Mouse (Mus musculus) hindbrain, embryonic 15.5 days (tissue): ENCODE data around the gene Necab3. TPM values are rescaled to one million over a fixed set of nuclear protein-coding genes. Genes with fewer than 3 reads are reported as not detected.

Experiments
- ATAC-seq: fragments of 200-750 bp; cut with Nextera tagmentation; 2 replicates; pipeline ENCODE4 v1.8.0; 2017; ENCODE audit warnings: low read depth, moderate number of reproducible peaks, moderate TSS enrichment; ENCODE audit not compliant: low FRiP score
- H3K27ac ChIP-seq: fragments of 300-500 bp; sonication (generic); replicated peaks from 2 replicates; pipeline ENCODE4 v1.5.1; 2015; ENCODE audit warnings: mild to moderate bottlenecking, inconsistent platforms
- H3K27me3 ChIP-seq: fragments of 300-500 bp; sonication (generic); 2 replicates; pipeline ENCODE4 v1.6.1; 2015; ENCODE audit warnings: control low read depth, inconsistent platforms
- H3K36me3 ChIP-seq: fragments of 300-500 bp; sonication (generic); 2 replicates; pipeline ENCODE4 v1.6.1; 2015; ENCODE audit warnings: control low read depth, inconsistent platforms
- H3K4me1 ChIP-seq: fragments of 300-500 bp; sonication (generic); replicated peaks from 2 replicates; pipeline ENCODE4 v1.6.1; 2015; ENCODE audit warnings: control low read depth, inconsistent platforms
- H3K4me2 ChIP-seq: fragments of 300-500 bp; sonication (generic); 2 replicates; pipeline ENCODE4 v1.6.1; 2015; ENCODE audit warnings: moderate library complexity, mild to moderate bottlenecking, inconsistent platforms
- H3K4me3 ChIP-seq: fragments of 300-500 bp; sonication (generic); 2 replicates; pipeline ENCODE4 v1.5.1; 2015; ENCODE audit warnings: mild to moderate bottlenecking, inconsistent platforms
- H3K9ac ChIP-seq: fragments of 300-500 bp; sonication (generic); 2 replicates; pipeline ENCODE4 v1.6.1; 2015; ENCODE audit warnings: inconsistent platforms
- H3K9me3 ChIP-seq: fragments of 300-500 bp; sonication (generic); 2 replicates; pipeline ENCODE4 v1.6.1; 2016; ENCODE audit warnings: control low read depth, inconsistent platforms
- WGBS: fragments of 180-500 bp; shearing (Covaris S2); methylation state at CpG from one replicate; pipeline ENCODE4 v1.1.7; 2015; 5-methylcytosine and 5-hydroxymethylcytosine counted together
- polyA plus RNA-seq: library from polyadenylated mRNA; unstranded; fragments of >200 nt; fragmentation: Nextera tagmentation; extraction: Ambion mirVana; gene quantifications from 2 replicates; pipeline ENCODE4 v1.2.1, GENCODE M21; 2015

The Necab3 gene
- polyA plus RNA-seq, 1 experiment from 2014 or later: 21.4 TPM

DNA sequence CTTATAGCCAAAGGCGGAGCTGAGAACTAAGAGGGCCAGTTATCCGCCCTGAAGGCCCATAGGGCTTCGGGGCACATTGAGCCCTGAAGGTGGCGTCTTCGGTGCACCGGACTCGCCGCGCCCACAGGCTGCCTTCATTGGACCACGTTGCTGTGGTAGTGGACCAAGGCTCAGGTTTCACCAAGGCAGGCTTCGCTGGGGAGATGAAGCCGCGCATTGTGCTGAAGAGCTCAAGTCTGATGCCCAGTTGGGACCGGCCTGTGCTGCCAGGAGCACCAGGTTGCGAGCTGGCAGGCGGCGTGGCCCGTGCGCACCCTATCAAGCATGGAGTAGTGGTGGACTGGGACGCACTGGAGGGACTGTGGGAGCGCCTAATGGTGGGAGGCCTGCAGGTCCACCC, 6.8 kb downstream of the Necab3 start:
- H3K9ac ChIP-seq: no peak overlapping the region
- peaks cover 41% of the 10 kb centered on the region for H3K4me1 ChIP-seq
- 0 out of 2 replicates have a peak, but pooled peaks have one; percentile 3 for ATAC-seq
- peaks cover 10% of the 10 kb centered on the region for H3K27me3 ChIP-seq
- H3K36me3 ChIP-seq: no peaks in the 10 kb centered on the region
- H3K27ac ChIP-seq: 0 out of 2 replicates have a peak overlapping the region, but pooled peaks have one; percentile 49
- 42% methylated on average over 21 of the region's 21 CpGs for WGBS
- H3K4me2 ChIP-seq: peak overlapping the region; percentile 36
- no peaks in the 10 kb centered on the region for H3K9me3 ChIP-seq
- H3K4me3 ChIP-seq: no peak overlapping the region

- Histone ChIP-seq H3K36me3 (no peaks in the 10 kb centered on the region), H3K4me1 (peaks cover 40% of the 10 kb centered on the region), H3K27ac (peak within 1 kb of the TSS; percentile 49; the same call in 1 of the 2 replicates), H3K27me3 (peaks cover 10% of the 10 kb centered on the region), H3K9ac (no peak within 1 kb of the TSS), H3K9me3 (no peaks in the 10 kb centered on the region), H3K4me2 (peak within 1 kb of the TSS; percentile 36), H3K4me3 (no peak within 1 kb of the TSS)
- 85% methylated on average over 4 of the region's 4 CpGs for WGBS
- ATAC-seq: no peak
Measured at GRCm38 (mm10) chr2:154551476-154551875, 7.2 kb downstream of the Necab3 start, which contains the start of gene Actl10. TSS of gene Actl10 (plus strand) at chr2:154551776.

DNA sequence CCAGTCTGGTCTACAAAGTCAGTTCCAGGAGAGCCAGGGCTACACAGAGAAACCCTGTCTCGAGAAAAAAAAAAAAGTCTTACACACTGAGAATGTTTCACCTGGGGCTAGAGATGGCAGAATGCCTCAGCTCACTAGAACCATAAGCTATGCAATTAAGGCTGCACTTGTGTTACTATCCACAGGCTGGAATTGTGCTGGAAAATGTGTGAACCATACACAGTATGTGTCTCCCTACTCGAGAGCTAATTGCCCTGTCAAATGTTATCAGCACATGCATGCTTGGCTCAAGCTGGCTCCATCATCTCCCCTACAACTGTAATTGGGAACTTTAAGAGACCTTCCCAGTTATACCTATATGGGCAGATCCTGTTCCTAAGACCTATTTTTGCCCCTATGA, 7.8 kb downstream of the Necab3 start:
- H3K4me1 ChIP-seq: peaks cover 40% of the 10 kb centered on the region
- 76% methylated on average over 2 of the region's 2 CpGs for WGBS
- H3K27me3 ChIP-seq: peaks cover 10% of the 10 kb centered on the region
- H3K4me3 ChIP-seq: no peak overlapping the region
- no peak for ATAC-seq
- H3K4me2 ChIP-seq: no peak overlapping the region
- H3K9me3 ChIP-seq: no peaks in the 10 kb centered on the region
- no peak overlapping the region for H3K27ac ChIP-seq
- H3K36me3 ChIP-seq: no peaks in the 10 kb centered on the region
- no peak overlapping the region for H3K9ac ChIP-seq

DNA sequence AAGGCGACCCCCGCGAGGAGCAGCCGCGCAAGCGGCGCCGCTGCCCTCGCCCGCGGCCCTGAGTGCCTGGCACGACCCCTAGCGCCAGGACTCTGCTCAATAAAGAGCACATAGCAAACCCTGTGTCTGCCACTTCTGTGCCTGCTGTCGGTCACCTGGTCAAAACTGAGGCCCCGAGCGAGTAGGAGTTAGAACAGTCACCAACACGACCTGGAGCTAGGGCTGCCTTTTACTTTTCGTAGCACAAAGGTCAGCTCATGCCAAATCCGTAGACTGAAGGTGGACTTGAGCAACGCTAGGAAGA, 8.9 kb downstream of the Necab3 start:
- no peak overlapping the region for H3K27ac ChIP-seq
- WGBS: 11% methylated on average over 20 of the region's 20 CpGs
- peak overlapping the region; percentile 53 for H3K9ac ChIP-seq
- peak overlapping the region; percentile 83 for H3K4me2 ChIP-seq
- ATAC-seq: no peak; the same call in 1 of the 2 replicates
- H3K9me3 ChIP-seq: no peaks in the 10 kb centered on the region
- peak overlapping the region; percentile 40 for H3K4me3 ChIP-seq
- H3K4me1 ChIP-seq: peaks cover 34% of the 10 kb centered on the region
- peaks cover 10% of the 10 kb centered on the region for H3K27me3 ChIP-seq
- H3K36me3 ChIP-seq: no peaks in the 10 kb centered on the region

DNA sequence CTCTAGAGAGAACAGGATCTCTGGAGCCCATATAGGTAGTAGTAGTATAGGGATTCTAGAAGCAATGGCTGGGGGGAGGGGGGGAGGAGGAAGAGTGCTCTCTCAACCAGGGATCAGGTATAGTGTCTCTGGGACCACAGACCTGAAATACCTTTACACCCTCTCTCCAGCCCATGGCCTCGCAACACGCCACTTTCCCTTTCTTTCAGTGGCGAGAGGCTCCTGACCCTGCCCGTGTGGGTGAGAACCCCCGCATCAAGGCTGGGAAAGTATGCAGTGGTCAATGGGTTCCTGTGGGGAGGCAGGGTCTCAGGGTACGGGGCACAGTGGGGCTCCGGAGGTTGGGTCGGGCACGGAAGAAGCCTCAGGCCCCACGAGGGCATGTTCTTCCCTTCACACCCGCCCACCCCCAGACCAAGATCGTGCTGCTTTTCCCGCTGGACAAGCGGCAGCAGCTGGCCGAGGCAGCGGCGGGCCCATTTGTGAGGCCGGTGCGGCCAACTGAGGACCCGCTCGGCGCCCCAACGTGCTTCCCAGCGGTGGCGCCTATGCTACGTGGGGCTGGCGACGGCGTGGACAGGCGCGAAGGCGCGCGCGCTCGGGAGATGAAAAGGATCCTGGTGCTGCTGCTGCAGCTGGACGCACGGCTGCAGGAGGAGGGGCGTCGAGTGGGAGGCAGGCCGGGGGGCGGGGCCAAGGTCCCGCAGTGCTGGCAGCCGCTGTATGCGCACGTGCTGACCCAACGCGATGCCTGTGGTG, 9.4 kb downstream of the Necab3 start:
- H3K9me3 ChIP-seq: no peaks in the 10 kb centered on the region
- H3K4me1 ChIP-seq: peaks cover 34% of the 10 kb centered on the region
- H3K36me3 ChIP-seq: no peaks in the 10 kb centered on the region
- 0 out of 2 replicates have a peak overlapping the region, but pooled peaks have one; percentile 22 for H3K27ac ChIP-seq
- 2% methylated on average over 47 of the region's 48 CpGs for WGBS
- peak; percentile 75 for ATAC-seq
- peak overlapping the region; percentile 53 for H3K9ac ChIP-seq
- H3K4me3 ChIP-seq: peak overlapping the region; percentile 40
- peaks cover 10% of the 10 kb centered on the region for H3K27me3 ChIP-seq
- peak overlapping the region; percentile 83 for H3K4me2 ChIP-seq

- Histone ChIP-seq H3K27ac (no peak overlapping the region), H3K4me3 (no peak overlapping the region), H3K36me3 (no peaks in the 10 kb centered on the region), H3K9ac (no peak overlapping the region), H3K4me1 (peaks cover 34% of the 10 kb centered on the region), H3K4me2 (peak overlapping the region; percentile 83; the same call in 1 of the 2 replicates), H3K9me3 (no peaks in the 10 kb centered on the region), H3K27me3 (peaks cover 10% of the 10 kb centered on the region)
- no peak for ATAC-seq
- 49% methylated on average over 3 of the region's 3 CpGs for WGBS
Measured at GRCm38 (mm10) chr2:154548688-154549087, 10.0 kb downstream of the Necab3 start.

DNA sequence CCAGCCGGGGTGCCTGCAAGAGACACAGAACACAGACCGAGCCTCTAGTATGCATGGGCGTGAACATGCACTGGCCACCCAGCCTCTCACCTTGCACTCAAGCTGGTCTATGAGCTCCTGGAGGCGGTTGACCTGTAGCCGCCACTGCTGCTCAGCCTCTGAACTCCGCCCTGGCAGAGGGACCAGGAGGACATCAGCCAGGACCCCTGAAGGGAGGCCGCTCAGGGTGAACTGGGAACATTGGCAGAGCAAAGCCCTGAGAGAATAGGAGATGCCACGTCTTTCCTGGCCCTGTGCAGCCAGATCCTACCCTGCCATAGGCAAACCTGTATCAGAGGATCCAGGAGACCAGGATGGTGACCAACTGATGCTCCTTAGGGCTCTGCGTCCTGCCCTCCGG, 12.0 kb downstream of the Necab3 start, which contains the start of gene 1700003F12Rik:
TSS of gene 1700003F12Rik (plus strand) at position 375 of the 400 bp plus-strand sequence.
- H3K4me1 ChIP-seq: peaks cover 21% of the 10 kb centered on the region
- no peak for ATAC-seq
- H3K4me3 ChIP-seq: no peak within 1 kb of the TSS
- no peaks in the 10 kb centered on the region for H3K9me3 ChIP-seq
- H3K27me3 ChIP-seq: peaks cover 10% of the 10 kb centered on the region
- H3K4me2 ChIP-seq: no peak within 1 kb of the TSS
- H3K9ac ChIP-seq: no peak within 1 kb of the TSS
- H3K27ac ChIP-seq: no peak within 1 kb of the TSS
- H3K36me3 ChIP-seq: no peaks in the 10 kb centered on the region
- WGBS: 86% methylated on average over 10 of the region's 10 CpGs

- H3K27ac ChIP-seq: peak overlapping the region; percentile 84
- WGBS: 69% methylated on average over 9 of the region's 9 CpGs
- H3K9ac ChIP-seq: no peak overlapping the region
- peaks cover 10% of the 10 kb centered on the region for H3K4me1 ChIP-seq
- H3K36me3 ChIP-seq: no peaks in the 10 kb centered on the region
- no peaks in the 10 kb centered on the region for H3K27me3 ChIP-seq
- ATAC-seq: peak; percentile 87
- H3K4me2 ChIP-seq: no peak overlapping the region
- H3K4me3 ChIP-seq: no peak overlapping the region
- H3K9me3 ChIP-seq: no peaks in the 10 kb centered on the region
Measured at GRCm38 (mm10) chr2:154543567-154544347, 14.9 kb downstream of the Necab3 start.

- no peak overlapping the region for H3K9ac ChIP-seq
- H3K36me3 ChIP-seq: peaks cover 4% of the 10 kb centered on the region; the same call in 1 of the 2 replicates
- no peaks in the 10 kb centered on the region for H3K27me3 ChIP-seq
- peaks cover 20% of the 10 kb centered on the region for H3K4me1 ChIP-seq
- H3K27ac ChIP-seq: no peak overlapping the region
- no peak overlapping the region for H3K4me2 ChIP-seq
- H3K9me3 ChIP-seq: no peaks in the 10 kb centered on the region
- H3K4me3 ChIP-seq: no peak overlapping the region
- no peak for ATAC-seq
- 75% methylated on average over 2 of the region's 2 CpGs for WGBS
Measured at GRCm38 (mm10) chr2:154541630-154542029, 17.1 kb downstream of the Necab3 start.

DNA sequence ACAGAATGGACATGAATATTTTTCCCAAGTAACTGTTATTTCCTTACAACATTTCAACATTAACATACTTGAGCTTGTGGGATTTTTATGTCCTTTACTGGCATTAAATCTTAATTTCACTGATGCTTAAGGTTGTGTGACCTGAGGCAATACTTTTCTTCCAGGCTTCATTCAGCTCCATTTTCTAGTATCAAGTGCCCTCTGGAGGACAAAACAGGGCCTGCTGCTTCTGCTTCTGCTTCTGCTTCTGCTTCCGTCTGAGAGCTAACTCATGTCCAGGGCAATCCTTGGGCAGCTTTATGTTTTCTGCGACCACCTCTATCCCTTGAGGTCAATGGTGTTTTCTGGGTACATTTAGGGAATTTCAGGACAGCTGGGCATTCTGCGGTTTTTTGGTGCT, 19.0 kb downstream of the Necab3 start:
- no peak for ATAC-seq
- H3K4me2 ChIP-seq: no peak overlapping the region

GRCm38 (mm10) chr2:154538710-154539109, 20.0 kb downstream of the Necab3 start:
- WGBS: 33% methylated on average over 3 of the region's 3 CpGs
- Histone ChIP-seq H3K9ac (no peak overlapping the region), H3K9me3 (no peaks in the 10 kb centered on the region), H3K4me1 (peaks cover 20% of the 10 kb centered on the region), H3K4me3 (no peak overlapping the region), H3K27me3 (no peaks in the 10 kb centered on the region), H3K36me3 (peaks cover 26% of the 10 kb centered on the region), H3K27ac (peak overlapping the region; percentile 56), H3K4me2 (no peak overlapping the region)
- no peak for ATAC-seq

More for the DNA sequence above, 19.0 kb downstream of the Necab3 start:
- 78% methylated on average over 3 of the region's 3 CpGs for WGBS
- no peaks in the 10 kb centered on the region for H3K9me3 ChIP-seq
- no peaks in the 10 kb centered on the region for H3K27me3 ChIP-seq
- no peak overlapping the region for H3K4me3 ChIP-seq
- H3K4me1 ChIP-seq: peaks cover 20% of the 10 kb centered on the region
- H3K36me3 ChIP-seq: peaks cover 21% of the 10 kb centered on the region
- 0 out of 2 replicates have a peak overlapping the region, but pooled peaks have one; percentile 43 for H3K27ac ChIP-seq
- no peak overlapping the region for H3K9ac ChIP-seq

DNA sequence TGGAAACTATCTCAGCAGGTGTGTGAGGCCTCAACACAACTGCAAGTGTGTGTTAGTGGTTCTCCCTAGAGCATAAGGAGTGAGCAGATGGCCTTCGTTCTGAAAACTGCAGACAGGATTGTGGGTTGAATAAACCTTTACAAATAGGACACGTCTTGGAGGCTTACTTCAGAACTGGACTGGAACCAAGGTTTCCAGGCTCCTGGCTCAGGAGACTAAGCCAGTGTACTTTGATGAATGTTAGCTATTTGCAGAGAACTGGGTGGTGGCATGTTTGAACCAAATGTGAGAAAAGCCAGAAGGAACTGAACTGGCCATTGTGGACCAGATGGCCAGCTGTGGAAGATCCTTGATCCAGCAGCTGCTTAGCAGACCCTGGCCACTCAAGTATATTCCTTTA, 20.4 kb downstream of the Necab3 start:
- H3K9ac ChIP-seq: no peak overlapping the region
- H3K27ac ChIP-seq: peak overlapping the region; percentile 56
- ATAC-seq: no peak
- H3K36me3 ChIP-seq: peaks cover 27% of the 10 kb centered on the region
- H3K4me2 ChIP-seq: no peak overlapping the region
- peaks cover 20% of the 10 kb centered on the region for H3K4me1 ChIP-seq
- WGBS: 30% methylated on average over 2 of the region's 2 CpGs
- H3K27me3 ChIP-seq: no peaks in the 10 kb centered on the region
- H3K9me3 ChIP-seq: no peaks in the 10 kb centered on the region
- no peak overlapping the region for H3K4me3 ChIP-seq
